Mouse (Mus musculus) urinary bladder, postnatal 0 days (tissue): Measurements from ENCODE around the gene Rergl. TPM values are rescaled to one million over a fixed set of nuclear protein-coding genes. Genes with fewer than 3 reads are reported as not detected.

Experiments
- polyA plus RNA-seq: library from polyadenylated mRNA; unstranded; fragments of >200 nt; fragmentation: Nextera tagmentation; extraction: Ambion mirVana; gene quantifications from 2 replicates; pipeline ENCODE4 v1.2.1, GENCODE M21; 2015

Gene Rergl
- polyA plus RNA-seq: 0.18 TPM in 1 of 2 replicates, not detected in the other

GRCm38 (mm10) chr6:139501876-139502275 lies at the start of gene Rergl:
TSS of gene Rergl (minus strand) at chr6:139501976.

Other genes starting within 250 kb of the Rergl start
- gene Pik3c2g, start 85.2 kb upstream of the Rergl start, polyA plus RNA-seq: not detected in 2 replicates